Mouse (Mus musculus) liver, postnatal 0 days (tissue): ENCODE results near the gene Nav2.

ENCODE experiments used
- CTCF ChIP-seq: sonication (generic); IDR thresholded peaks from 2 replicates; pipeline ENCODE4 v1.5.1; 2016; ENCODE audit warnings: antibody characterized with exemption, low read depth
- EP300 ChIP-seq: IDR thresholded peaks from 2 replicates; pipeline ENCODE4 v1.6.1; 2016; ENCODE audit warnings: antibody characterized with exemption, low read depth, mild to moderate bottlenecking

GRCm38 (mm10) chr7:48896051-48896450 is 12.5 kb upstream of the Nav2 start:
- TF ChIP-seq CTCF (no peak), EP300 (no peak)
